Mouse (Mus musculus) limb, embryonic 14.5 days (tissue): Measurements from ENCODE around the gene Map2k2. TPM values are rescaled to one million over a fixed set of nuclear protein-coding genes. Genes with fewer than 3 reads are reported as not detected.
A peak's percentile ranks its signal among the peaks of the same experiment; 100 is the strongest.

Experiments used
- ATAC-seq: fragments of 200-750 bp; cut with Nextera tagmentation; 2 replicates; pipeline ENCODE4 v1.8.0; 2017; ENCODE audit warnings: low read depth, moderate number of reproducible peaks, moderate TSS enrichment; ENCODE audit not compliant: low FRiP score
- DNase-seq: peaks from one replicate; pipeline ENCODE4 v3.0.0-alpha.2; 2015; ENCODE audit warnings: low spot score
- H3K27ac ChIP-seq: fragments of 300-500 bp; sonication (generic); replicated peaks from 2 replicates; pipeline ENCODE4 v1.5.1; 2014; ENCODE audit warnings: low read depth, mild to moderate bottlenecking, low read length, moderate library complexity, mixed read lengths
- H3K27me3 ChIP-seq: fragments of 300-500 bp; sonication (generic); 2 replicates; pipeline ENCODE4 v1.6.1; 2014; ENCODE audit warnings: low read length, mixed read lengths; ENCODE audit not compliant: control insufficient read depth, insufficient read depth
- H3K36me3 ChIP-seq: fragments of 300-500 bp; sonication (generic); 2 replicates; pipeline ENCODE4 v1.6.1; 2014; ENCODE audit warnings: mild to moderate bottlenecking, low read length, moderate library complexity, mixed read lengths; ENCODE audit not compliant: control insufficient read depth, insufficient read depth
- H3K4me1 ChIP-seq: fragments of 300-500 bp; sonication (generic); 2 replicates; pipeline ENCODE4 v1.6.1; 2014; ENCODE audit warnings: antibody characterized with exemption, low read length, mixed read lengths; ENCODE audit not compliant: control insufficient read depth, insufficient read depth
- H3K4me2 ChIP-seq: fragments of 300-500 bp; sonication (generic); replicated peaks from 2 replicates; pipeline ENCODE4 v1.6.1; 2014; ENCODE audit warnings: low read depth, mild to moderate bottlenecking, low read length, moderate library complexity; ENCODE audit not compliant: severe bottlenecking
- H3K4me3 ChIP-seq: fragments of 300-500 bp; sonication (generic); replicated peaks from 2 replicates; pipeline ENCODE4 v1.5.1; 2014; ENCODE audit warnings: low read length
- H3K9ac ChIP-seq: fragments of 300-500 bp; sonication (generic); 2 replicates; pipeline ENCODE4 v1.6.1; 2014; ENCODE audit warnings: mild to moderate bottlenecking, low read depth, low read length, moderate library complexity; ENCODE audit not compliant: severe bottlenecking
- H3K9me3 ChIP-seq: fragments of 300-500 bp; sonication (generic); 2 replicates; pipeline ENCODE4 v1.6.1; 2016; ENCODE audit warnings: low read length; ENCODE audit not compliant: control insufficient read depth
- POLR2A ChIP-seq: fragments of 200-500 bp; IDR thresholded peaks from 2 replicates; pipeline ENCODE4 v1.8.0; 2012; ENCODE audit warnings: inconsistent platforms, mild to moderate bottlenecking, moderate library complexity, borderline replicate concordance; ENCODE audit not compliant: insufficient read depth, insufficient read length; ENCODE audit errors: extremely low read depth
- WGBS: fragments of 180-500 bp; shearing (Covaris S2); extraction: QIAGEN DNeasy Blood & Tissue Kit; methylation state at CpG from one replicate; pipeline ENCODE4 v1.1.7; 2014; 5-methylcytosine and 5-hydroxymethylcytosine counted together
- polyA plus RNA-seq, 2 experiments: library from polyadenylated mRNA; depleted of rRNA in 1 of 2; stranded (reverse) in 1 of 2; unstranded in 1 of 2; fragments of >200 nt; fragmentation: Nextera tagmentation in 1 of 2; extraction: Ambion mirVana in 1 of 2; gene quantifications; 2 replicates each; pipeline versions ENCODE4 v1.2.1 to v1.2.3; 2012 to 2014

Gene Map2k2
- polyA plus RNA-seq, 2 experiments = 165 to 176 TPM

DNA sequence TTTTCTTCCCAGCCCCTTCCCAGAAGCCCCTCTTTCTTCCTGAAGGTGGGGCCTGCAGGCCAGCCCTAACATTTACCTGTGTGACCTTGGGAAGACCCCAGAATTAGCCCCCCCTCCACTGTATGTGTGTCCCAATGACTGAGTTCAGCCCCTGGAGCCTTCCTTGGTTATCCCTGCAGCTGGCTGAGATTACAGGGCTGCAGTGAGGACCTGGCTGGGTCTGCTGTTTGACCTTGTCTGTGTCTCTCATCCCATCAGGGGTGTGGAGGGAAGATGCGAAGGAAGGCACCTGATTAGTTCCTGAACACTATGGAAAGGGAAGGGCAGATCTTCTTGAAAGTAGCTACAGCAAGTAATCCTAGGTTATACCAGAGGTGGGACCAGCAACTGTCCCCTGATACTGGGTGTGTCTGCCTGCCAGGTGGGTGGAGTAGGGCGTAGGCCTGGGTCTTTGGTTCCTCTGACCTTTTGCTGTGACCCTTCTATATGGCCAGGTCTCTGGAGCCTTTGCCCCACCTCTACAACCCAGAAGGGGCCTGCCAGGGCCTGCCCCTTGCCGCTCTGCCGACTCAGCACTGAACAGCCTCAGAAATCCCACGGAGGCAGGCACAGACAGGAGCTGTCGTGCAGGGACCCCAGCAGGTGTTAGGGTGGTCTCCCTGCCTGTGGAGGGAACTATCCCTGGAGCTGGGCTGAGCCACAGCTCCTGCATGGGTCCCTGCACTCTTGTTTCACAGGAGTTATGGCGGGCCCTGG, 35.9 kb downstream of the Map2k2 start:
- no peak for TF ChIP-seq POLR2A
- ATAC-seq = no peak
- peaks cover 33% of the 10 kb centered on the region for H3K4me1 ChIP-seq

DNA sequence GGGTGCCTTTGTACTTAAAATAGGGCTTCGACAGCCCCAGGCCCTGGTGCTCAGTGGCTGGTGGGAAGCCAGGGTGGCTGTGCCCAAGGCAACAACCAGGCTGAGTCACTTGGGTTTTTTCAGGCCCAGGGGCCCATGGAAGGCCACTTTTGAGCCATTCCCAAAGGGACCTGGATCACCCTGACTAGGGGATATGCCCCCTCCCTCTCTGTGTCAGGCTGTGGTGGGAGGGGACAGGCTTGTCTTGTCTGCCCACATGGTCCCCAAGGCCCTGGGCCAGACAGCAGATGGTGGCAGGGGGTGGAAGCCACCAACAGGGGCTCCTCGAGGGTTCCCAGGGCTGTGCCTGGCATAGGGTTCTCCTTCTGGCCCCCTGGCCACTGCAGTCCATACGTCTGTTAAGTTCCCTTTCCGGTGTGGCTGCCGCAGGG, 36.9 kb downstream of the Map2k2 start:
- DNase-seq = no peak
- Histone ChIP-seq H3K27ac (no peak overlapping the region), H3K4me3 (no peak overlapping the region), H3K4me2 (no peak overlapping the region), H3K36me3 (peaks cover 44% of the 10 kb centered on the region), H3K9me3 (no peaks in the 10 kb centered on the region), H3K4me1 (peaks cover 33% of the 10 kb centered on the region), H3K27me3 (no peaks in the 10 kb centered on the region), H3K9ac (no peak overlapping the region)
- no peak for ATAC-seq
- TF ChIP-seq POLR2A = no peak
- WGBS = 63% methylated on average over 5 of the region's 5 CpGs

More for the DNA sequence above, 35.9 kb downstream of the Map2k2 start:
- Histone ChIP-seq H3K9ac (0 out of 2 replicates have a peak overlapping the region, but pooled peaks have one; percentile 16), H3K4me3 (0 out of 2 replicates have a peak overlapping the region, but pooled peaks have one; percentile 2), H3K4me2 (no peak overlapping the region), H3K27me3 (no peaks in the 10 kb centered on the region), H3K9me3 (no peaks in the 10 kb centered on the region), H3K27ac (no peak overlapping the region), H3K36me3 (peaks cover 35% of the 10 kb centered on the region)
- DNase-seq = no peak
- WGBS = 84% methylated on average over 7 of the region's 7 CpGs

DNA sequence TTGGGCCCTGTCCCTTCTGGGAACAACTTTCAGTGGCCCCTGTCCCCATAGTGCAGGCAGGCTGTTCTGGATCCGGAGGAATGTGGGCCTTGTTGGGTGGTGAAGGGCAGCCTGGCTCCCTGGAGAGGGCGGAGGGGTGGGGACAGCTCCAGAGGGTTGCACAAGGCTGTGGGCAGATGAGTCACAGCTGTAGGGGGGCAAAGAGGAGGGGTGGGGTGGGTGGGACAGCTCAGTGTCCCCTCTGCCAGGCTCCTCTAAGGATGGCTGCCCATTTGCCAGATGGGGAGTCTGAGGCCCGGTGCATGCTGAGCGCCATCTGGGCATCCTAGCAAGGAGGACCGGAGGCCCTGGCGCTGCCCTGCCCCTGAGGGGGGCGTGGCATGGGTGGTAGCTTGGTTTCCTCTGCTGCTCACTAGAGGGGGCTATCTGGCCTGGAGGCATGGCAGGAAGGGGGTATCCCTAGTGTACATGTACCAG, 37.5 kb downstream of the Map2k2 start:
- ATAC-seq = no peak

DNA sequence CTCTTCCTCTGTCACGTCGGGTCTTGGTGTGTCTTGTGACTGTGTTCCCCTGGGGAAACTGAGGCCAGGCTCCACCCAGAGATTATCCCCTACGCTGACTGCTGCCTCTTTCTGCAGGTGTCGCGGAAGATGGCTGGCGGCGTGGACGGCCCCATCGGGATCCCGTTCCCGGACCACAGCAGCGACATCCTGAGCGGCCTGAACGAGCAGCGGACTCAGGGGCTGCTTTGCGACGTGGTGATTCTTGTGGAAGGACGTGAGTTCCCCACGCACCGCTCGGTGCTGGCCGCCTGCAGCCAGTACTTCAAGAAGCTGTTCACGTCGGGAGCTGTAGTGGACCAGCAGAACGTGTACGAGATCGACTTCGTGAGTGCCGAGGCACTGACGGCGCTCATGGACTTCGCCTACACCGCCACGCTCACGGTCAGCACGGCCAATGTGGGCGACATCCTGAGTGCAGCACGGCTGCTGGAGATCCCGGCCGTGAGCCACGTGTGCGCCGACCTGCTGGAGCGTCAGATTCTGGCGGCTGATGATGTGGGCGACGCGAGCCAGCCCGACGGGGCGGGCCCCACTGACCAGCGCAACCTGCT, 38.2 kb downstream of the Map2k2 start:
- no peak for TF ChIP-seq POLR2A
- H3K27ac ChIP-seq = no peak overlapping the region
- H3K27me3 ChIP-seq = no peaks in the 10 kb centered on the region
- no peak overlapping the region for H3K4me3 ChIP-seq
- no peak overlapping the region for H3K4me2 ChIP-seq
- no peaks in the 10 kb centered on the region for H3K9me3 ChIP-seq
- ATAC-seq (no peak), DNase-seq (no peak)
- H3K36me3 ChIP-seq = peaks cover 58% of the 10 kb centered on the region
- no peak overlapping the region for H3K9ac ChIP-seq
- WGBS = 94% methylated on average over 52 of the region's 52 CpGs
- peaks cover 27% of the 10 kb centered on the region for H3K4me1 ChIP-seq

More for the DNA sequence above, 37.5 kb downstream of the Map2k2 start:
- DNase-seq = no peak
- no peak overlapping the region for H3K9ac ChIP-seq
- no peak overlapping the region for H3K4me3 ChIP-seq
- H3K4me1 ChIP-seq = peaks cover 33% of the 10 kb centered on the region
- no peak overlapping the region for H3K4me2 ChIP-seq
- peaks cover 51% of the 10 kb centered on the region for H3K36me3 ChIP-seq
- H3K27ac ChIP-seq = no peak overlapping the region
- no peaks in the 10 kb centered on the region for H3K9me3 ChIP-seq
- 88% methylated on average over 7 of the region's 7 CpGs for WGBS
- H3K27me3 ChIP-seq = no peaks in the 10 kb centered on the region
- TF ChIP-seq POLR2A = no peak

DNA sequence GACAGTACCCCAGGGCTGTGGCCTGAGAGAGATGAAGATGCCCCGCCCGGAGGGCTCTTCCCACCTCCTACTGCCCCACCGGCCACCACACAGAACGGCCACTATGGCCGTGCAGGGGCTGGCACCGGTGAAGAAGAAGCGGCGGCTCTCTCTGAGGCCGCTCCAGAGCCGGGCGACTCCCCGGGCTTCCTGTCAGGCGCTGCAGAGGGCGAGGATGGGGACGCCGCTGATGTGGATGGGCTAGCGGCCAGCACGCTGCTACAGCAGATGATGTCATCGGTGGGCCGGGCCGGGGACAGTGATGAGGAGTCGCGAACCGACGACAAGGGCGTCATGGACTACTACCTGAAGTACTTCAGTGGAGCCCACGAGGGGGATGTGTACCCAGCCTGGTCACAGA, 39.0 kb downstream of the Map2k2 start:
- H3K4me3 ChIP-seq = no peak overlapping the region
- ATAC-seq = no peak
- no peaks in the 10 kb centered on the region for H3K9me3 ChIP-seq
- H3K4me1 ChIP-seq = peaks cover 22% of the 10 kb centered on the region
- H3K4me2 ChIP-seq = no peak overlapping the region
- no peak for TF ChIP-seq POLR2A
- H3K27me3 ChIP-seq = no peaks in the 10 kb centered on the region
- 95% methylated on average over 20 of the region's 27 CpGs for WGBS
- DNase-seq = no peak
- H3K27ac ChIP-seq = no peak overlapping the region
- H3K36me3 ChIP-seq = peaks cover 65% of the 10 kb centered on the region
- no peak overlapping the region for H3K9ac ChIP-seq
